Mouse (Mus musculus) MEL (cell line): ENCODE results near the gene Immp2l. TPM values are rescaled to one million over a fixed set of nuclear protein-coding genes. Genes with fewer than 3 reads are reported as not detected.

Source experiments
- DNase-seq: peaks from one replicate; pipeline ENCODE4 v3.0.0; 2011; ENCODE audit warnings: low read depth, low spot score
- H3K27ac ChIP-seq: 2 replicates; pipeline ENCODE4 v1.5.1; 2012; ENCODE audit warnings: low read depth, mild to moderate bottlenecking, control low read depth, low read length, moderate library complexity; ENCODE audit not compliant: control insufficient read depth
- H3K27me3 ChIP-seq, 2 experiments: fragments of 150-350 bp in 1 of 2; sonication (generic) in 1 of 2; 2 replicates each; pipeline ENCODE4 v1.6.1; 2012; ENCODE audit warnings: low read length in 2 of 2, mild to moderate bottlenecking in 2 of 2, improper control_type of control experiment in 1 of 2, moderate library complexity in 1 of 2; ENCODE audit not compliant: insufficient read depth in 2 of 2, control insufficient read depth in 1 of 2
- H3K36me3 ChIP-seq, 2 experiments: 2 replicates each; pipeline ENCODE4 v1.6.1; 2012 to 2014; ENCODE audit warnings: low read length in 2 of 2, improper control_type of control experiment in 1 of 2, inconsistent platforms in 1 of 2, mild to moderate bottlenecking in 1 of 2; ENCODE audit not compliant: insufficient read depth in 2 of 2, control insufficient read depth in 1 of 2
- H3K4me1 ChIP-seq, 2 experiments: fragments of 150-350 bp in 1 of 2; sonication (generic) in 1 of 2; 2 replicates each; pipeline ENCODE4 v1.6.1; 2012; ENCODE audit warnings: low read length in 2 of 2, improper control_type of control experiment in 1 of 2, mild to moderate bottlenecking in 1 of 2; ENCODE audit not compliant: insufficient read depth in 2 of 2, control insufficient read depth in 1 of 2
- H3K4me3 ChIP-seq, 2 experiments: fragments of 150-350 bp in 1 of 2; sonication (generic) in 1 of 2; 2 replicates each; pipeline ENCODE4 v1.5.1; 2012; ENCODE audit warnings: low read depth in 2 of 2, low read length in 2 of 2, mild to moderate bottlenecking in 2 of 2, moderate library complexity in 2 of 2, control low read depth in 1 of 2, improper control_type of control experiment in 1 of 2; ENCODE audit not compliant: control insufficient read depth in 1 of 2, insufficient read depth in 1 of 2
- H3K79me2 ChIP-seq: 2 replicates; pipeline ENCODE4 v1.6.1; 2012; ENCODE audit warnings: mild to moderate bottlenecking, low read length, moderate library complexity; ENCODE audit not compliant: control insufficient read depth, poor library complexity, insufficient read depth
- H3K9ac ChIP-seq: 2 replicates; pipeline ENCODE4 v1.6.1; 2012; ENCODE audit warnings: low read depth, mild to moderate bottlenecking, control low read depth, low read length, moderate library complexity; ENCODE audit not compliant: control insufficient read depth, poor library complexity, severe bottlenecking
- H3K9me3 ChIP-seq: fragments of 150-350 bp; sonication (generic); replicated peaks from 2 replicates; pipeline ENCODE4 v1.6.1; 2012; ENCODE audit warnings: mild to moderate bottlenecking, low read length, improper control_type of control experiment, moderate library complexity; ENCODE audit not compliant: insufficient read depth
- CHD1 ChIP-seq: IDR thresholded peaks from 2 replicates; pipeline ENCODE4 v1.6.1; 2012; ENCODE audit warnings: low read depth, mild to moderate bottlenecking, inconsistent platforms, low read length, improper control_type of control experiment
- E2F4 ChIP-seq: IDR thresholded peaks from 2 replicates; pipeline ENCODE4 v1.6.1; 2011; ENCODE audit warnings: low read depth, low read length, improper control_type of control experiment, borderline replicate concordance
- ELF1 ChIP-seq: IDR thresholded peaks from 2 replicates; pipeline ENCODE4 v1.6.1; 2014; ENCODE audit warnings: low read depth, mild to moderate bottlenecking, inconsistent platforms, low read length, improper control_type of control experiment, moderate library complexity
- EP300 ChIP-seq, 2 experiments: IDR thresholded peaks; 2 replicates each; pipeline ENCODE4 v1.6.1; 2011; ENCODE audit warnings: improper control_type of control experiment in 2 of 2, low read length in 2 of 2, low read depth in 1 of 2, mild to moderate bottlenecking in 1 of 2
- ETS1 ChIP-seq: IDR thresholded peaks from 2 replicates; pipeline ENCODE4 v1.6.1; 2012; ENCODE audit warnings: low read depth, mild to moderate bottlenecking, inconsistent platforms, low read length, improper control_type of control experiment, moderate library complexity
- GABPA ChIP-seq: IDR thresholded peaks from 2 replicates; pipeline ENCODE4 v1.6.1; 2012; ENCODE audit warnings: low read depth, mild to moderate bottlenecking, inconsistent platforms, low read length, improper control_type of control experiment, moderate library complexity
- GATA1 ChIP-seq: IDR thresholded peaks from 2 replicates; pipeline ENCODE4 v1.6.1; 2011; ENCODE audit warnings: low read depth, low read length, improper control_type of control experiment
- HCFC1 ChIP-seq: IDR thresholded peaks from 2 replicates; pipeline ENCODE4 v1.6.1; 2012; ENCODE audit warnings: low read depth, mild to moderate bottlenecking, inconsistent platforms, low read length, improper control_type of control experiment, moderate library complexity
- JUND ChIP-seq: IDR thresholded peaks from 2 replicates; pipeline ENCODE4 v1.6.1; 2011; ENCODE audit warnings: low read depth, mild to moderate bottlenecking, improper control_type of control experiment, low read length
- KAT2A ChIP-seq: conservative IDR thresholded peaks from 2 replicates; pipeline ENCODE4 v1.6.1; 2012; ENCODE audit warnings: low read depth, low read length, improper control_type of control experiment, inconsistent platforms
- MAX ChIP-seq: IDR thresholded peaks from 2 replicates; pipeline ENCODE4 v1.6.1; 2011; ENCODE audit warnings: low read length, improper control_type of control experiment
- MAZ ChIP-seq: IDR thresholded peaks from 2 replicates; pipeline ENCODE4 v1.6.1; 2012; ENCODE audit warnings: low read depth, mild to moderate bottlenecking, inconsistent platforms, low read length, improper control_type of control experiment
- MXI1 ChIP-seq: IDR thresholded peaks from 2 replicates; pipeline ENCODE4 v1.6.1; 2011; ENCODE audit warnings: mild to moderate bottlenecking, low read depth, low read length, improper control_type of control experiment
- MYC ChIP-seq: IDR thresholded peaks from 2 replicates; pipeline ENCODE4 v1.6.1; 2011; ENCODE audit warnings: low read depth, mild to moderate bottlenecking, low read length, improper control_type of control experiment, moderate library complexity
- NELFE ChIP-seq: IDR thresholded peaks from 2 replicates; pipeline ENCODE4 v1.6.1; 2011; ENCODE audit warnings: low read depth, low read length, improper control_type of control experiment
- NRF1 ChIP-seq: IDR thresholded peaks from 2 replicates; pipeline ENCODE4 v1.6.1; 2014; ENCODE audit warnings: low read depth, mild to moderate bottlenecking, inconsistent platforms, low read length, improper control_type of control experiment, moderate library complexity; ENCODE audit not compliant: poor library complexity, insufficient read depth, severe bottlenecking
- POLR2AphosphoS2 ChIP-seq: IDR thresholded peaks from 2 replicates; pipeline ENCODE4 v1.6.1; 2011; ENCODE audit warnings: low read length, improper control_type of control experiment
- POLR2AphosphoS5 ChIP-seq: IDR thresholded peaks from 2 replicates; pipeline ENCODE4 v1.6.1; 2012; ENCODE audit warnings: low read depth, borderline replicate concordance, mild to moderate bottlenecking, inconsistent platforms, low read length, moderate library complexity, mixed read lengths
- TCF12 ChIP-seq: IDR thresholded peaks from 2 replicates; pipeline ENCODE4 v1.6.1; 2014; ENCODE audit warnings: low read depth, mild to moderate bottlenecking, inconsistent platforms, low read length, improper control_type of control experiment, moderate library complexity
- UBTF ChIP-seq: IDR thresholded peaks from 2 replicates; pipeline ENCODE4 v1.6.1; 2012; ENCODE audit warnings: low read depth, mild to moderate bottlenecking, inconsistent platforms, low read length, improper control_type of control experiment, moderate library complexity, borderline replicate concordance; ENCODE audit not compliant: insufficient read depth
- USF1 ChIP-seq: IDR thresholded peaks from 2 replicates; pipeline ENCODE4 v1.6.1; 2014; ENCODE audit warnings: low read depth, mild to moderate bottlenecking, inconsistent platforms, low read length, improper control_type of control experiment, moderate library complexity
- ZC3H11A ChIP-seq: IDR thresholded peaks from 2 replicates; pipeline ENCODE4 v1.6.1; 2012; ENCODE audit warnings: low read depth, mild to moderate bottlenecking, inconsistent platforms, low read length, improper control_type of control experiment
- ZKSCAN1 ChIP-seq: IDR thresholded peaks from 2 replicates; pipeline ENCODE4 v1.6.1; 2012; ENCODE audit warnings: low read depth, mild to moderate bottlenecking, inconsistent platforms, low read length, improper control_type of control experiment, moderate library complexity
- ZNF384 ChIP-seq: IDR thresholded peaks from 2 replicates; pipeline ENCODE4 v1.6.1; 2012; ENCODE audit warnings: low read depth, mild to moderate bottlenecking, inconsistent platforms, low read length, improper control_type of control experiment
- polyA plus RNA-seq, 2 experiments: library from polyadenylated mRNA; stranded (reverse) in 1 of 2; unstranded in 1 of 2; fragments of >175 nt in 1 of 2; fragments of >200 nt in 1 of 2; gene quantifications; 2 replicates each; pipeline versions ENCODE4 v1.2.1 to v1.2.4; 2012; ENCODE audit warnings: low replicate concordance in 2 of 2, low read depth in 1 of 2; ENCODE audit not compliant: insufficient read length in 2 of 2, insufficient read depth in 1 of 2, missing spikeins in 1 of 2
- total RNA-seq: library from RNA; depleted of rRNA; stranded (reverse); fragments of 300-350 nt; gene quantifications from 2 replicates; pipeline ENCODE4 v1.2.3, GENCODE M21; 2012

The Immp2l gene
- total and polyA plus RNA-seq, 3 experiments: 4.0 to 5.0 TPM; not detected in 1

DNA sequence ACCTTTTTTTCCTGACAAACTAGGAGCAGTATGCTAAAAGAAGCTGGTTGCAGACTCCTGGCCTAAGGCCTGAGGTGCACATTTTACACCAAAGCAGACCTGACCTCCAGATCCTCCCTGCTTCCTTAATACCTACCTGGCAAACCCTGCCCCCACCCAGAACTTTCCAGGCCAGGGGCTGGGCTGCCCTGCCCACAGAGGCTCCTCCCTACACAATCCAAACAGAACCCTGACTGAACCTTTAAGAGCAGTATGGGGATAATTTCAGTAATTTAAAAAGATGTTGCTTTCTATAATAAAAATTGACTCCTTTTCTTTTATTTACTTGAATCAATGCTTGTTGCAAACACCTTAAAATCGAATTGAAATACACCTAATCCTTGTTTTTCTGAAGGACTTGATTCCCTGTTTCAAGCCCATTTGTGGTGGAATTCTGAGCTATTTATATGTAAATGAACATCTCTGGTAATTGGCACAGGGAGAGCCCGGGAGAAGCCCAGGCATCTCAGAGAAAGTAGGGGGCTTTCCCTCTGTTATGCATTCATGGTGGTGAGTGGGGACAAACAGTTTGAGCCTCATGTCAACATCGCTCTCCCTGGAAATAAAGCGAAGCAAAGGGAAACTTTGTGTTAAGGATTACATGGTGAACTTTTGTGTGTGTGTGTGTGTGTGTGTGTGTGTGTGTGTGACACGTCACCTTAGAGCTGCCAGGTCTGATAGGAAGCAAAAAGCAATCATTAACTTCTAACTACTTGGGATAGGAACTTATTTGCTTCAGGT is 535.3 kb downstream of the Immp2l start:
- H3K27ac ChIP-seq: no peak overlapping the region
- H3K4me3 ChIP-seq: no peak overlapping the region
- no peak for DNase-seq
- H3K9me3 ChIP-seq: no peaks in the 10 kb centered on the region
- H3K4me1 ChIP-seq: no peaks in the 10 kb centered on the region; a peak in 1 of 4 replicates
- TF ChIP-seq MAZ (no peak), EP300 (IDR thresholded peaks at IDR 0.05; ENCODE audit: low read depth in 1 of 2, low read length in 2 of 2) (no peak), CHD1 (no peak), MYC (no peak), ELF1 (no peak), POLR2AphosphoS2 (no peak), ZKSCAN1 (no peak), USF1 (no peak), GATA1 (no peak), UBTF (no peak), KAT2A (no peak), E2F4 (no peak), MAX (no peak)
- TF ChIP-seq, all 39 proteins: peak for 0
- Histone ChIP-seq H3K9ac (no peak overlapping the region), H3K27me3 (no peaks in the 10 kb centered on the region), H3K79me2 (no peaks in the 10 kb centered on the region), H3K36me3 (no peaks in the 10 kb centered on the region)

DNA sequence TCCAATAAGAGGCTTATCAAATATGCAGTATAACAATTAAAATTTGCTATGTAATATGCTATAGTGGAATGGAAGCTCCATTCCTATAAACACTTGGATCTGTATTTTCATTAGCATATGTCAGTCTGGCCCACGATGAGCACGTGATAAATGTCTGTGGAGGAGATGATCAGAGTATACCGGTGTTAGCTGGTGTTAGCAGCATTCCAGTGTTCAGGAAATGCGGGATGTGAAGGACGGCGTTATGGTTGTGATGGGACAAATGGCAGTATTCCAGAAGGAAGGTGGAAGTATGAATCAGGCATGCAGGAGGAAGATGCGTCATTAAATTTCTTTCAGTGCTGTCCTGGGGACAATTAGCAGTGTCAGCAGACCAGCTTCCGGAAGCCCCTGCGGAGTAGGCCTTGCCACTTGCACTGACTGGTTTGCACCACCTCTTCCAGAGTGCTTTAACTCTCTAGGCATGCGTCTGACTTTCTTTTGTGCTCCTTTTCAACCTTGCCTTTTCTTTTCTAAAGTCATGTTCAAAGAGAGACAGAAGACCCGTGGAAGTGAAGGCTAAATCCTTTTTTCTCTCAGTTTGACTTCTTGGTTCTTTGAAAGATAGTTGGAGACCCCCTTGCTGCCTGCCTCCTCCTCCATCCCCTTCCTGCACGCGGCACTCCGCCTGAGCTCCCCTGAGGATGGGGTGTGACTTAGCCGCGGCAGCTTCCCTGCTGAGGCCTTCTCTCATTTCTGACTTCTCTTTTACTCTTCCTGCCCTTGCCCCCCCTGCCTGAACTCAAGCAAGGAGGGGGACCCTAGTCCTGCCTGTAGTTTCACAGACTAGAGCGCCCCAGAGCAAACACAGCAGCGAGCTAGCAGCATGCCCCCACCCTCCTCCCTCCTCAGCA is 541.9 kb downstream of the Immp2l start:
- H3K9ac ChIP-seq: no peak overlapping the region

More for the DNA sequence above, 541.9 kb downstream of the Immp2l start:
- Histone ChIP-seq H3K4me1 (no peaks in the 10 kb centered on the region), H3K27ac (no peak overlapping the region), H3K4me3 (no peak overlapping the region), H3K79me2 (no peaks in the 10 kb centered on the region), H3K27me3 (no peaks in the 10 kb centered on the region), H3K36me3 (no peaks in the 10 kb centered on the region), H3K9me3 (no peaks in the 10 kb centered on the region)
- TF ChIP-seq MXI1 (no peak), JUND (no peak), NELFE (no peak), ETS1 (no peak), ZC3H11A (no peak), USF1 (no peak), POLR2AphosphoS5 (no peak), MAZ (no peak), ZNF384 (no peak), EP300 (IDR thresholded peaks at IDR 0.05; ENCODE audit: low read depth in 1 of 2, low read length in 2 of 2) (no peak), GABPA (no peak), HCFC1 (no peak), TCF12 (no peak), NRF1 (no peak), POLR2AphosphoS2 (no peak)
- no peak for DNase-seq
